Mouse (Mus musculus) mesoderm, embryonic 11.5 days (tissue): Measurements from ENCODE around the gene Dlst.
"Not testable (repeated sequence)": the region's sequence is repeated elsewhere in the genome, so short reads cannot be mapped to it uniquely, and the experiment has no call there.

ENCODE experiments used
- DNase-seq: peaks from one replicate; pipeline ENCODE4 v3.0.0-alpha.2; 2012; ENCODE audit warnings: low read depth, low spot score

Gene Dlst

GRCm38 (mm10) chr12:85113917-85114316 lies 3.3 kb downstream of the Dlst start:
- no peak for DNase-seq

GRCm38 (mm10) chr12:85115678-85116077 lies 5.0 kb downstream of the Dlst start:
- DNase-seq: no peak

- DNase-seq: no peak
These were observed 11.3 kb downstream of the Dlst start for GRCm38 (mm10) chr12:85121806-85122459.

- DNase-seq: no peak
These were observed 12.5 kb downstream of the Dlst start for GRCm38 (mm10) chr12:85123108-85123530.

GRCm38 (mm10) chr12:85123645-85124044 lies 13.0 kb downstream of the Dlst start:
- no peak for DNase-seq

- DNase-seq: no peak
These were observed 14.1 kb downstream of the Dlst start for GRCm38 (mm10) chr12:85124751-85125150.

GRCm38 (mm10) chr12:85126986-85127603 lies 16.5 kb downstream of the Dlst start:
- no peak for DNase-seq

GRCm38 (mm10) chr12:85129426-85129978 lies 18.9 kb downstream of the Dlst start:
- DNase-seq: no peak

- no peak for DNase-seq
These were observed 20.7 kb downstream of the Dlst start for GRCm38 (mm10) chr12:85131361-85131760.

- no peak for DNase-seq
These were observed 23.6 kb downstream of the Dlst start for GRCm38 (mm10) chr12:85134043-85134794.

- no peak for DNase-seq
These were observed 25.2 kb downstream of the Dlst start for GRCm38 (mm10) chr12:85135513-85136470.

GRCm38 (mm10) chr12:85136627-85137026 lies 26.0 kb downstream of the Dlst start:
- DNase-seq: no peak

GRCm38 (mm10) chr12:85140036-85140701 lies 29.5 kb downstream of the Dlst start:
- peak; percentile 35 for DNase-seq

GRCm38 (mm10) chr12:85141096-85141495 lies 30.5 kb downstream of the Dlst start:
- no peak for DNase-seq

GRCm38 (mm10) chr12:85142803-85143202 lies 32.2 kb downstream of the Dlst start:
- DNase-seq: peak; percentile 90

GRCm38 (mm10) chr12:85144276-85144675 lies 33.6 kb downstream of the Dlst start:
- not testable (repeated sequence) for DNase-seq

- no peak for DNase-seq
These were observed 34.2 kb downstream of the Dlst start for GRCm38 (mm10) chr12:85144821-85145220.

GRCm38 (mm10) chr12:85145630-85146029 lies 35.0 kb downstream of the Dlst start:
- no peak for DNase-seq

GRCm38 (mm10) chr12:85146355-85146754 lies 35.7 kb downstream of the Dlst start:
- DNase-seq: no peak

- no peak for DNase-seq
These were observed 36.2 kb downstream of the Dlst start for GRCm38 (mm10) chr12:85146881-85147280.
